Mouse (Mus musculus) neutrophil, adult 5-6 weeks (primary cell): Measurements from ENCODE around the gene Nrf1. TPM values are rescaled to one million over a fixed set of nuclear protein-coding genes. Genes with fewer than 3 reads are reported as not detected.

ENCODE experiments used
- ATAC-seq: fragments of 151-379, 151-347 bp; 2 replicates; pipeline ENCODE4 v1.8.0; 2017; ENCODE audit warnings: mild to moderate bottlenecking, moderate TSS enrichment; ENCODE audit not compliant: insufficient number of reproducible peaks, poor library complexity, low FRiP score, severe bottlenecking; ENCODE audit errors: extremely low read depth
- total RNA-seq: library from RNA; stranded (forward); fragments of 200-1000 nt; gene quantifications from 2 replicates; pipeline ENCODE4 v1.2.3, GENCODE M21; 2017

Nrf1 gene
- total RNA-seq, 1 experiment from 2014 or later, result 91.0 TPM

DNA sequence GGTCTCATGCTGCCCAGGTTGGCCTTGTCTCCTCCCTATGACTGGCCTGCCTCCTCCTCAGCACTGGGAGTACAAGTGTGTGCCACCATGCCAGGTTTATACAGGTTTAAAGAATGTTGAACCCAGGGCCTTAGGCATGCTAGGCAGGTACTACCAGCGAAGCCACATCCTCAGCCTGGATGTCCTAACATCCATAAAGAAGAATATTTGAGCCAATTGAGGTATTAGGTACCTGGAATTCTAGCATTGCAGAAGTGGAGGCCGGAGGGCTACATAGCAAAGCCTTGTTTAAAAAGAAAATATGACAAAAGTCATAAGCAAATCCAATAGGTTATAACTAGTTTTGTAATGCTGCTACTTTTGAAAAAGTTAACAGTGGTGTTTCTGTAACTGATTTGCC lies 19.0 kb downstream of the Nrf1 start:
- no peak for ATAC-seq

DNA sequence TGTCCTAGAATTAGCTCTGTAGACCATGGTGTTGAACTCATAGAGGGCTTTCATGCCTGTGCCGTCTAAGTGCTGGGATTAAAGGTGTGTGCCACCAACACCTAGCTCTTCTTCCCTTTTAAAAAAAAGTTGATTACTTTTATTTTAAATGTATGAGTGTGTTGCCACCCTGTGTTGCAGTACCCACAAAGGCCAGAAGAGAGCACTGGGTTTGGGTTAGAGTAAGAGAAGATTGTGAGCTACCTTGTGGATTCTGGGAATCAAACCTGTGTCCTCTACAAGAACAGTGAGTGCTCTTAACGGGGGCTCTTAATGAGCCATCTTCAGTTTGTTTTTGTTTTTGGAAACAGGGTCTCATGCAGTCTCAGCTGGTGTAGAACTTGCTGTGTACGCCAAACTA lies 24.7 kb downstream of the Nrf1 start:
- ATAC-seq, result 0 out of 2 replicates have a peak, but pooled peaks have one; percentile 23

DNA sequence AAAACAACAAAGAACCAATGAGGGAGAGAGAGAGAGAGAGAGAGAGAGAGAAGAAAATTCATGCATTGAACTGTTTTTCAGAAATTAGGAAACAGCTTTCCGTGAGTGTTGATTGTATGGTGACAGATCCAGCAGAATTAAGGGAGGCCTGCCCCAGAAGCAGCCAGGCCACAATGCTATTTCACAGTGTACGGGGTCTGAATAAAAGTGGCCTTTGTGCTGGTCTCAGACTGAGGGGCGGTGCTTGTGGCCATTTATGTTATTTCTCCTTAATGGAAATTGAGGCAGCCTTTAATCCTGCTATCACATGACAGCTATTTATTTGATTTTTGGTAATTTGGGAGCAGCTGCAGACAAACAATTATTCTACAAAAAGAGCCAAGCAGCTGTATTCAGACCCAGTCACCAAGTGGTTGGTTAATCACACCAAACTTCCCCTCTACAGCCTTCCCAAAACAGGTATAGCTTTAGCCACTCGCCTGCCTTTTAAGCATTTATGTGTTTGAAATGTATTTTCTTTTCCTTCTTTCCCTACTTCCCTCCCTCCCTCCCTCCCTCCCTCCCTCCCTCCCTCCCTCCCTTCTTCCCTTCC lies 31.2 kb downstream of the Nrf1 start:
- ATAC-seq, result no peak

DNA sequence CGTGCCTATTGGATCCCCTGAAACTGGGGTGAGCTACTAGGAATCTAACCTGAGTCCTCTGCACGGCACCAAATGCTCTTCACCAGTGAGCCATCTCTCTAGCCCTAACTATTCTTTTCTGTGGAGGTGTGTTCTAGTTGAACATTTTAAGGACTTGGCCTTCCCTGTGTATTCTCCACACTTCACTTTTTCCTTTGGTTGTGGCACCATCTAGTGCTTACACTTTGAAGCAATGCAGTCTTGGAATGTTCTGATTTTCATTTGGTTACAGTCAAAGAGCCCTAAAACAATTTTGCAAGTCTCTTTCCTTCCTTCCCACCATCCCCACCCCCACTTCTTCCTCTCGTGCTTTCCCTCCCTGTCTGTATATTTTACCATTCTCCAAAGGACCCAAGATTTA lies 33.6 kb downstream of the Nrf1 start:
- ATAC-seq, result peak; percentile 30; the same call in 1 of the 2 replicates

DNA sequence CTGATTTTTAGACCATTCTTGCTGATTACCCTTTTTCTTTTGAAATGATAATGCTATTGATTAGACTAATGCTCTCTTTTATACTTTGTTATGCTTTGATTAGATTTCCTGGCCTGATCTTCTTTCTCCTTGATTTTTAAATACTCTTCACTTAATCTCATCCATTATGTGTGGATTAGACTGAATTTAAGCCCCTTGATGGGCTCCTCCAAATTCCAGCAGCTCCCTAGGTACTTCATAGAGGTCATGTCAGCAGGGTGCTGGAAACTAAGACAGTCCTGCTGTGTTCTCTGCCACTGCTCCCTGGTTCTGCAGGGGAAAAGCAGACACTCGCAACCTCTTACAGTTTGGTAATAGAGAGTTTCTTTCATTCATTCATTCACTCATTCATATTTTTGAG lies 35.5 kb downstream of the Nrf1 start:
- no peak for ATAC-seq

DNA sequence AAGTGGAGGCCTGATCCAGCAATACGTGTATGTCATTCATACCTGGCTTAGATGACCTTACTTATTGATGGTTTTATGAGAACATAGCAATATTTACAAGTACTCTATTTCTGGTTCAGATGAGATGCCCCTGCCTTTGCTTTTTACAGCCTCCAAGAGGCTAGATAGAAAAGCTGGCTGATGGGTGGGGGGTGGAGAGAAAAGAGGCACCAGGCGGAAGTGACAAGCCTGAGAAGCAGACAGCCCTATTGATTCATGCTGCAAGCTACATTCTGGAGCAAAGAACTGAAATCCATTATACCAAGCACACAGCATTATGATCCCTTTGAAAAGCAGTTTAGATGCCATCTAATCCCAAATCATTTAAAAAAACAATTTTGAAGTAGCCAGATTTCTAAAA lies 37.6 kb downstream of the Nrf1 start:
- no peak for ATAC-seq

DNA sequence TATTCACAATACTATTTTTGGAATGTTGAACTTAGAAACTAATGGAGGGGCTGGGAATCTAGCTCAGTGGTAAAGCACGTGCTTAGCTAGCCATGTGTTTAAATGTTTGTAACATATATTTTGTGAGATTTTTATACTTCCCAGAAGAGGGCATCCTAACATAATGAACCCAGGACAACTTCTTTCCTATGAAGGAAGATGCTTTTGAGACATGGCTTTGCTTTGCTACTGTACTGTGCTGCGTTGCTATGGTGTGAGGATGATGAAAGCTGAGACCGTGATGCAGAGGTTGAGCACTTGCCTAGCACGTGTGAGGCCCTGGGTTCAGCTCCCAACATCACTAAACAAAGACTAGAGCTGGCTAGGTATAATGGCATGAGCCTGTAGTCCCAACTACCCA lies 43.4 kb downstream of the Nrf1 start:
- no peak for ATAC-seq

DNA sequence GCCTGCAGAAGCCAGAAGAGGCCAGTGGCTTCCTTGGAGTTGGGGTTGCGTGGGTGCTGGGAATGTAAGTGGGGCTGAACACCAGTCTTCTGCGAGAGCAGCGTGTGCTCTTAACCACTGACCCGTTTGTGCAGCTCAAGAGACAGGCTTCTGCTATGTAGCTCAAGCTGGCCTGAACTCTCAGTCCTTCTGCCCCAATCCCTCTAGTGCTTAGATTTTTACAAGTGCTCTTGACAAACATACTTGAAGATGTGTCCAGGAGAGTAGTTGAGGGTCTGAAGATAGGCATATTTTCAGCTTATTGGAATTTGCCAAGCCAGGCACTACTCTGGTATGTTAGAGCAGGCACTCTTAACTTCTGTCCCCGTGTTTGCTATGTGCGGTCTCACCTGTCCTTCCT lies 45.0 kb downstream of the Nrf1 start:
- ATAC-seq, result no peak

DNA sequence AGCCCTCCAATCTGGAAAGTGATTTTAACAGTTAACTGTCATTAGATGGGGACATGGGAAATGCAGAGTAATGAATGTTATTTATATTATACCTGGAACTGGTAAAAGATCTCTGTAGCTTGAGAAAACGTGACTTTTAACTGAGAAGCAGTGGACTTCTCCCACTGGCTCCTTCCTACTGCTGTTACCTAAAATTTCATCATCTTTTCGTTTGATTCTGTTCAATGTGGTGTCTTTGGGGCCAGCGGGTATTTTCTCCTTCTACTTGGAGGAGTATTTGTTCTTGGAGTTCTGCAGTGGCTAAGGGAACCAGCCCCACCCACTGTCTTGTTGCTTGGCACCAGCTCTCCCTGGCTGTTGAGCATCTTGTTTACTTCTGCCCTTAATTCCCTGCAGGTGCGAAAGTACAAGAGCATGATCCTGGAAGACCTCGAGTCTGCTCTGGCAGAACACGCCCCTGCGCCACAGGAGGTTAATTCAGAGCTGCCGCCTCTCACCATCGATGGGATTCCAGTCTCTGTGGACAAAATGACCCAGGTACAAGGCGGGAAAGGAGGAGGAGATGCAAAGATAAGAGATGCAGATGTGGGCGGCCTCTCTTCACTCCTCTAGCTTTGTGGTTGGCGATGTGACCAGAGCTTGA lies 54.1 kb downstream of the Nrf1 start:
- ATAC-seq, result no peak

DNA sequence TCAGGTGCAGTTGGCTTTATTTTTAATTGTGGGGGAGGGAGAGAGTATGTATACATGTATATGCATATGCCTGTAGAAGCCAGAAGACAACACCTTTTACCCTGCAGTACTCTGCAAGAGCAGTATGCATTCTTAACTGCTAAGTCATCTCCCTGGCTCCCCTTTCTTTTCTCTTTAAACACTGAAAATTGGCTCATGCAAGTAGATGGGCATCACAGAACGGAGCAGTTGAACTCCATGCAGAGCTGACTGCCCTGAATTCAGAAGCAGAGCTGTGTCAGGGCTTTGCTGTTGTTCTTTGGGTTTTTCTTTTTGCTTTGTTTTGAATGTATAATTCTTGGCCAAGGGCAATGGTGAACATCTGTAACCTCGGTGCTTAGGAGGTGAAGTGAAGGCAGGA lies 58.3 kb downstream of the Nrf1 start:
- no peak for ATAC-seq

DNA sequence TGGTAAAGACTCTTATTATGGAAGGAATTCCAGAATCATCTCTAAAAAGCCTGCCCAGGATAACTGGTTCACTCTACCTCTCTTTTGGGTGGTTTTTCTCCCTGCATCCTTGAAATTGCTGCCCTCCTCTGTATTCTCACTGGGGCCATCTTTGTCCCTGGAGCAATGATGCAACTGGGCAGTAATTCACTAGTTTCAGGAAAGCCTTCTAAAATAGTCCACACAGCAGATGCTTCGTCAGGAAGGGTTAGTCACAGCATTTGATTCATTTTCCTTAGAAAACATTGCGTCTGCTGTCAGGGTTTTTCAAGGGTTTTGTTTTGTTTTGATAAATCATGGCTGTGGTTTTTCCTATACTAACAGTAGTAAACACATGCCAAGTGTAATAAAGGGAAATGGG lies 59.7 kb downstream of the Nrf1 start:
- ATAC-seq, result no peak

DNA sequence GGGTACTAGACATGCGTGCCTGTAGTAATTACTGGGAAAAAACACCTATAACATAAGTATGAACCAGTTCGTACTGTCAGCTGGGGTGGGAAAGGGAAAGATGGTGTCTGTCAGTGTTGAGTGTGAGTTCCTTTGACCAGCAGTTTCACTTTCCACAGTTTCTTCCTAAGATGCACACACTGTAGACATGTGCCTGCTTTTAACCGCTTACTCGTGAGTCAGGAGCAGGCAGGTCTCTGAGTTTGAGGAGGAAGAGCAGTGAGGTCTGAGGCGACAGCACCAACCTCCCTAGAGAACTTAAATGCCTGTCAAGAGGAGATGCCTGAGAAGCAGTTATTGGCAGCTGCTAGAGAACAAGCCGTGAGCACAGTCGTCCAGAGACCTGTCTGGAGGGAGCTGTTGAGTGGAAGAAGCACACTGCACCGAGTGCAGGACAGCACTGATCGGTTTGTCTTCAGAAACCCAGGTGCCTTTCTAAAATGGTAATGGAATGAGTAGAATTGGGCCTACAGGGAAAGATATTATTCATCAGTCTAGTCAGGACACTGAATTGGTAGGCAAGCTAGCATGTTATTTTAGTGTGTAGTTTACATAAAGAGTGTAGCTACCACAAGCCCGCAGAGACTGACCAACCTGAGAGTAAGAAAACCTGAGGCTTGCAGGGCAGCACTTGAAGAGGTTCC lies 62.2 kb downstream of the Nrf1 start:
- no peak for ATAC-seq

DNA sequence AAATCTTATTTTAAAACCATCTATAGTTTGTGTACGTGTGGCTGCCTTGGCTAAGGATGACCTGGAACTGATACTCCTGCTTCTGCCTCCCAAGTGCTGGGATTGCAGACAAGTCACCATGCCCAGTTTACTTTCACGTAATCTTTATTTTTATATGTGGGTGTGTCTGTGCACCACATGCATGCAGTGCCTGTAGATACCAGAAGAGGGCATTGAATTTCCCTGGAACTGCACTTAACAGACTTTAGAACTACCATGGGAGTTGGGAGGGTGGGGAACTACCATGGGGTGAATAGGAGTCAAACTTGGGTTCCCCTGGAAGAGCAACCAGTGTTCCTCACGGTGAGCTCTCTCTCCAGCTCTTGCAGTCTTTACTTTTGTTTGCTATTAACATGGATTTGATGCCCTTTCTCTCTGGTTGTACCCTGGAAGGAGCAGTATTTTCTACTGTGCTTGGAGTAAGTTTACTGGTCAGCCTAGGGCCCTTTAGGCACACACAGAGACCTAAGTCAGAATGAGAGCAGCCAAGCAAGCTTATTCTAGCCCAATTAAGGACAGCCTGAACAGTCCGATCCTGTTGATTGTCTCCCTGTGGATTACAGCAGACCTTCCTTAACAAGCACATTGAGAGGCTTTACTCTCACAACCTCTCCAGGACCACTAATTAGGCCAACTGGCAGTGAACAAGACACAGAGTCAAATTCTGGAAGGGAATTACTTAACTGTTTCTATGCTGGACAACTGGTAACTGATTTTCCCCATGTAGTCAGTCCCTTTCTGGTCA lies 64.8 kb downstream of the Nrf1 start:
- ATAC-seq, result no peak

DNA sequence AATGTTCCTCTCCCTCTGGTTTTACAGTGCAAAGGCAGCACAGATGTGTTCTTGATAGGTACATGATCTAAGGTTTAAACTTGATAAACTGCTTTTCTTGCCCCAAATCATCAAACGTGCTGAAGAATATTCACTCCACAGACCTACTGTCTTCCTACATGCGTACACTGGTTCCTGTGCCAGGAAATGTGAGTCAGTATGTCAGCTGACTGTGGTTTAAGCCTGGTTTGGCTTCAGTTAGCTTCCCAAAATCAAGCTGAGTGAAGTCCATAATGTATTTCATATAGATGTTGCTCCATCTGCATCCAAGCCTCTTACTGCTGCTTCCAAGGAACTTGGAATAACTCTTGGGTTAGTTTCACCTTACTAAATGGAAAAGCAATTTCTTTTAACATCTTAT lies 66.3 kb downstream of the Nrf1 start:
- no peak for ATAC-seq

DNA sequence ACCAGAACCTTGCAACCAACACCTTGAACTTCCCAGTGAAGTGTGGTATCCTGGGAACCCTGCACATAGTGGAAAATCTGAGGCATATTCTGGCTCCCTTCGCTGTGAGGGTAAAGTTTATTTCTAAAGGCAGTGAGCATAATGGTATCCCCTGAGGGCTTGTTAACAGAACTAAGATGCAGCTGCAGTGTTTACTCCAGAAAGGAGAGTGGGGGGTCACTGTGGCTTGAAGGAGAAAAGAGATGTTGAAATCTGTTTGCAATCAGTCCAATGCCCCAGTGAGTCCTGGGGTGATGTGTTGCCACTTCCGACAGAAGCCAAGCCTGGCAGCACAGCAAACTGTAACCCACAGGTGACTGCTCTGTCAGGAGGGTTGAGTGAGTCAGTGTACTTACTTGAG lies 73.4 kb downstream of the Nrf1 start:
- ATAC-seq, result no peak

DNA sequence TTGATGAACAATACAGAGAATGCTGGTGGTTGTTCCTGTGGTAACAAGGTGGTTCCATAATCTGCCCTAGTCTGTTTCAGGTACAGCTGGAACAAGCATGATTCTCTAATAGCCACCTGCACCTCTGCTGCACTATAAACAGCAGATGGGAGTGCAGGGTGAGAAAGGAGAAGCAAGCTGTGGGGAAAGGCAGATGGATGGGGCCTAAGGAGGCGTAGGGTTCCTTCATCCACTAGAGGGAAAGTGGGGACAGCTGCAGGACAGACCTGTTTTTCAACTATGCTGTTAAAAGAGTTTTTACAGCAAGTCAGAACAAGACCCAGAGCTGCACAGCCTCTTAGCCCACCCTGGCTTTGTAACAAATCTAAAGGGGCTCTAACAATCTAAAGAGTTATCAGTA lies 73.8 kb downstream of the Nrf1 start:
- ATAC-seq, result no peak

DNA sequence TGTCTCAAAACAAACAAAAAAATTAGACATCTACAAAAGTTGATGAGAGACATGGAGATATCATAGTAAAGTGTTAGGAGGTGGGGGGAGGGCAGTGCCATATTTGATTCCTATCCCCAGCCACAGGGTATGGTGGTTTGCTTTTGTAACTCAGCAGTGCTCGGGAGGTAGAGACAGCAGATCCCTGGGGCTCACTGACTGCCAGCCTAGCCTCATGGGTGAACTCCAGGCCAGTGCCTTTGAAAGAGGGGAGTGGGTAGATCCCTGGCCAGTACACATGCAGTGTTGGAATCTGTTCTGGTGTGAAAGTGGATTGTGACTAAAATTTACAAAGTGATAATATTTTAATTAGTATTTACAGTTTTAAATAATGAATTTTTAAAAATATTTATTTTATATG lies 75.6 kb downstream of the Nrf1 start:
- no peak for ATAC-seq

DNA sequence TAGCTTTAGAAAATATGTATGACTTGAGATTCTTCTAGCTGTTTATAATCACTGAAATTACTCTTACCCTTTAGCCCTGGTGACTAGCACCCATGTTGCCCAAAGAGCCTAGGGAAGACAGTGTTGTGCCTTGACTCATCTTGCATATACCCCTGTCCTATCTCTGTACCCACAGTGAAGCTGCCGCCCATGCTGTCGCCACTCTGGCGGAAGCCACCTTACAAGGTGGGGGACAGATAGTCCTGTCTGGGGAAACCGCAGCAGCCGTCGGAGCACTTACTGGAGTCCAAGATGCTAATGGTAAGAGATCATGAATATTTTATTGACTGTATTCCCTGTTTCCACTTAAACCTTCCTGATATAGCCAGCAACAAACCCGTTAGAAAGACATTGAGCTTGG lies 78.3 kb downstream of the Nrf1 start:
- no peak for ATAC-seq

DNA sequence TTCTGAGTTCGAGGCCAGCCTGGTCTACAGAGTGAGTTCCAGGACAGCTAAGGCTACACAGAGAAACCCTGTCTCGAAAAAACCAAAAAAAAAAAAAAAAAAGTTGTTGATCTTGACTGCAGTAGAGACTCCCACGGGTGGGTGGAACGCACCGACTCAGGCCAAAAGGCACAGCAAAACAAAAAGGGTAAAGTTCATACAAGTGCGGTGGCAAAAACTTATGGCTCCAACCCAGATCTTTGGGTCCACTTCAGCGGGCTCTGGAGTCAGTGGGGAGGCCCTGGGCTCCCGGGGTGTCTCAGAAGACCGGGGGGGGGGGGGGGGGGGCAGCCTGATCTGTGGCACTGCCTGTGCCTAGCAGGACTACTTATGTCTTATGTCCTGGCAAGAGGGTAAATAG lies 79.0 kb downstream of the Nrf1 start:
- ATAC-seq, result no peak

DNA sequence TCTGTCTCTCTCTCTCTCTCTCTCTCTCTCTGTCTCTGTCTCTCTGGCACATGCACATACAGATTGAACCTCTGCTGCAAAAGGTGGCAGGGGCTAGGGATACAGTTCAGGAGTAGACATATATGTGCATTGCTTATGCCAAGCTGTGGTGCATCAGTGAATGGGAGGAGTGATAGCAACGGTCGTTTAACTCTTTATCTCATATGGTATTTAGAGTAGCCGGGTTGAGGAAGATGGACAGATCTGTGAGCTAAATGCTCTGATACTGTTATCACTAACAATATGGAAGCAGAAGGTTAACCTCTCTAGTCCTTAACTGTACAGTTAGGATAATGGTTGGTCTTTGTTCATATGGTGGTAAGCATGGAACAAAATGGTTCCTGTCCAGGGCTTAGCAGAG lies 84.6 kb downstream of the Nrf1 start:
- ATAC-seq, result no peak
